Mouse (Mus musculus) cerebral cortex, adult 2 months (tissue): ENCODE data around the gene Gm9970.

Source experiments
- WGBS: fragments of 180-500 bp; shearing (Covaris S2); methylation state at CpG from one replicate; pipeline ENCODE4 v1.1.7; 2018; 5-methylcytosine and 5-hydroxymethylcytosine counted together

Gene Gm9970

DNA sequence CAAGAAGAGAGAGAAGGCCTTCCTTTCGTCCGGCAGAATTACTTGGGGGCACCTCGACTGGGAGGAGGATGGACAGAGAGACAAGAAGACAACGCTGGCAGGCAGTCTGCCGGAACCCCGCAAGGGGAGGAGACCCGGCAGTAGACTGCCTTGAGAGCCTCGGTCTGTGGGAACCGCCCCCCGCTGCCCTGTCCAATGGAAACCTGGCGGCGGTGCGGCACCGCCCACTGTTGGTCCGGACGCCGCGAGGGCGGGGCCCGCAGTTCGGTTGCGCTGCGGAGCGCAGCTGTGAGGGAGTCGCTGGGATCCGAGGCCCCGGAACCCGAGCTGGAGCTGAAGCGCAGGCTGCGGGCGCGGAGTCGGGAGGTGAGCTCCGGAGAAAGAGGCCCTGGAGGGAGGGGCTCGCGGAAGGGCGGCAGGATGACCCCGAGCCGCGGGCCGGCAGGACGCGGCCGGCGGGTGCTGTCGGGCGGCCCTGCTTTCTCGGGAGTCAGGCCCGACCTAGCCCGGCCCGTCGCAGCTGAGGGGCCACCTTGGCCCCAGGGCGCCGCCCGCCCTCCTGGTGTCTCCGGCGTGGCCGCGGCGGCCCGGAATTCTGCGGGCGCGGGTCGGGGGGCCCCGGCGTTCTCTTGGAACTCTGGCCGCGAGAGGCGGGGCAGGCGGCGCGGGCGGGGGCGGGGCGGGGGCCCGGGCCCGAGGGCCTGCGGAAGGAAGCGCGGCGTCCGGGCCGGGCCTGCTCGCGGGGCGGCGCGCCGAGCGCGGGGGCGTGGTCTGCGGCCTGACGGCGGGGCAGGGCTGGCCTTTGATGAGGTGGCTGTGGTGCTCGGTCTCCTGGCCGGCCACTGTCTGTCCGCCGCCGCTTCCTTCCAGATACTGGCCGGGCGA lies at the start of gene Gm9970, which contains the start of gene Nrbp1:
Gm9970 (minus strand) TSS at position 596 of the 885 bp plus-strand sequence.
Nrbp1 (plus strand) TSS at position 228 of the 885 bp plus-strand sequence.
- WGBS: under 1% methylated on average over 95 of the region's 103 CpGs

DNA sequence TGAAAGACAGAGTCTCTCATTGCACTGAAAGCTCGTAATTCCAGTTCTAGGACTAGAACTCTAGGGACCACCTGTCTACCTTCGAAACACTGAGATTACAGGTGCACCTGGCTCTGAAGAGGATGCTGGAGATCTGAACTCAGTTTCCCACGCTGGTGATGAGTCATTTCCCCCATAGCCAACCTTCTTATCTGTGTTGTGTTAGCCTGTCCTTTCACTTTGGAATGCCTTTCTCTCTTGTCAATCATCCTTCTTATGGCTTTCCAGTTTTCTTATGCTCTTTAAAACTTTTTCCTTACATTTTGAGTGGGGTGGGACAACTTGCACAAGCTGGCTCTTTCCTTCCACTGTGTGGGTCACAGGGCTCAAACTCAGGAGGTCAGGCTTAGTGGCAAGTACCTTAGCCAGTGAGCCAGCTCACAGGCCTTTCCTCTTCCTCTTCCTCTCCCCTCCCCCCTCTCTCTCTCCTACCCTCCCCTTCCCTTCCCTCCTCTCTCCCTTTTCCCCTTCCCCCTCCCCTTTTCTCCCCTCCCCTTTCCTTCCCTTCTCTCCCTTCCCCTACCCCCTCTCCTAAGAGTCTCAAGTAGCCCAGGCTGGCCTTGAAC lies 48.7 kb upstream of the Gm9970 start:
- 81% methylated on average over 3 of the region's 3 CpGs for WGBS

DNA sequence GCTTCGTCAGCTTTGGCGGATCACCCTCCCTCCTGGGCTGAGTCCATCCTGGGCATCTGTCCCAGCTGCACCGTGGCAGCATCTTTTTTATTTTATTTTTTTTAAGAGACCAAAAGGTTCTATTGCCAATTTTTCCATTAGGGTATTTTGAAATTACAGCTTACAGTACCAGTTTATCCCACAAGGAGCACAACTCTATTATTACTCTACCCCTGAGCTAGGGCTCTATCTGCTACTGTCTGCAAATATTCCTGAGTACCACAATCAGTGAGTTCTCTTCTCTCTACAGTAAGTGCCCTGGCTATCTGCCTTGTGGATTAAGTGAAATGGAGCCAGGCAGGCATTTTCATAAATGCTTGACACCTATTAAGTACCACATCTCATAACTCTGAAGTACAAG lies 47.6 kb upstream of the Gm9970 start:
- WGBS: 31% methylated on average over 3 of the region's 3 CpGs

- 62% methylated on average over 4 of the region's 4 CpGs for WGBS
These were observed 47.2 kb upstream of the Gm9970 start for GRCm38 (mm10) chr5:31288225-31288624.

GRCm38 (mm10) chr5:31279245-31279988 lies 38.4 kb upstream of the Gm9970 start:
- WGBS: 80% methylated on average over 20 of the region's 20 CpGs

GRCm38 (mm10) chr5:31273018-31273417 lies 32.0 kb upstream of the Gm9970 start:
- 54% methylated on average over 6 of the region's 6 CpGs for WGBS

GRCm38 (mm10) chr5:31267686-31268085 lies 26.7 kb upstream of the Gm9970 start:
- WGBS: 73% methylated on average over 6 of the region's 6 CpGs

DNA sequence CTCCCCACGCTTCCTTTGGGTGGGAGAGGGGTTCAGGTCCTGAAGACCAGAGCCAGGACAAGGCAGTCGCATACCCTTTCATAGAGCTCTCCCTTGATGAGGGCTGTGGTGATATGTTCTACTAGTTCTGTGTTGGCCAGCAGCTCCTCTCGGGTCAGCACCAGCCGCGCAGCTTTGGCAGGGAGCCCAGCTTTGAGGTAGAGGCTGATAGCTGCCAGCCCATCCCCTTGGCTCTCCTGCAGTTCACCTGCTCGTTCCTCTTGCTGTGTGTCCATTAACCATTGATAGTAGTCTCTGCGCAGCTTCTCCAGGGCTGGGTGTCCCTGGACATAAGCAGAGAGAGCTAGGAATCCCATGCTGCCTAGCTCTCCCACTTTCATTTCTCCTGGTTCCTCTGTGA lies 25.1 kb upstream of the Gm9970 start:
- WGBS: 83% methylated on average over 7 of the region's 7 CpGs

DNA sequence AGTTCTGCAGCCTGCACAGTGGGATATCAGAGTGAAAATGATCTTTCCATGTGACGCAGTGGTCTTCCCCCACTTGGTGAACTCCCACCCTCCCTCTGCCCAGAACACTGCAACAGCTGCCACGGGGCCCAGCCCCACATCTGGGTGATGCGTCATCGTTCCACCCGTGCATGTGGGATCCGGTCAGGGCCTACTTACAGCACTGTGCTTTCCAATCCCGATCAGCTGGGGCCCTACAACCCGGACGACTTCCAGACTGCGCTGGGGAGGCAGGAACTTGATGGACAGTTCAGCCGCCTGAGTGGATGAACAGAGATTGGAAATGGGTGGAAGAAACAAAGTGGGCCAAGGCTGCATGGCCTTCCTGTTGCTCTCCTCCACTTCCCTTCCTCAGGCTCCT lies 16.6 kb upstream of the Gm9970 start:
- WGBS: 87% methylated on average over 11 of the region's 11 CpGs

DNA sequence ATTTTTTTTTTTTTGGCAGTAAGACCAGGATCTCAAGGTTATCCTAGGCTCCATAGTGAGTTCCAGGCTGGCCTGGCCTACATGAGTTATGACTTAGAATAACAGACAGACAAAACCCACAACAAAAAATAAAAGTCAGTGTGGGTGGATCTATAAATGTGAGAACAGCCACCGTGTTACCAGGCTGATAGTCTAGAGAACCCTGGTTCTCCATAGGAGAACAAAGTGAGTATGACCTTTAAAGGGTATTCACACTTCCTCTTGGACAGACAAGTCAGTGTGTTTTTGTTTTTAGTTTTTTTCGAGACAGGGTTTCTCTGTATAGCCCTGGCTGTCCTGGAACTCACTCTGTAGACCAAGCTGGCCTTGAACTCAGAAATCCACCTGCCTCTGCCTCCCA lies 14.9 kb upstream of the Gm9970 start:
- 32% methylated on average over 2 of the region's 2 CpGs for WGBS

GRCm38 (mm10) chr5:31255381-31255780 lies 14.3 kb upstream of the Gm9970 start:
- 91% methylated on average over 2 of the region's 2 CpGs for WGBS

- WGBS: 85% methylated on average over 8 of the region's 8 CpGs
These were observed 13.9 kb upstream of the Gm9970 start for GRCm38 (mm10) chr5:31254901-31255300.

GRCm38 (mm10) chr5:31254452-31254851 lies 13.4 kb upstream of the Gm9970 start:
- WGBS: 75% methylated on average over 7 of the region's 7 CpGs

DNA sequence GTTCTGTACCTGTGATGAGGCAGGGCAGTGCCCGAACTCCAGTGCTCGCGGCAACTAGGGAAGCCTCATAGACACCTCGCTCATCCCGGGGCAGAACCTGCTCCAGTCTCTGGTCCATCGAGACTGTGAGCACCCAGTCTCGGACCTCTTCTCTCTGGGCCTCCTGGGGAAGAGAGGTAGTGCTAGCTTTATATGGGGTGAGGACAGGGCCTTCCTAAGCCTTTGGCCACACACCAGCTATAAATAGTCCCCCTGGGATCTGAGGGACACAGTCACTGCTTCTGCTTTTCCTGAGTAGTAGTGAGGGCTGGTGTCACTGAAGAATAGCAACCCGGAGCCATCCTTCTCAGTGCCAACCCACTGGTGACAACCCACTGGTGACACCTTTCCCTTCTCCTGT lies 12.8 kb upstream of the Gm9970 start:
- WGBS: 86% methylated on average over 8 of the region's 8 CpGs

- 85% methylated on average over 16 of the region's 16 CpGs for WGBS
These were observed 11.9 kb upstream of the Gm9970 start for GRCm38 (mm10) chr5:31252795-31253545.

GRCm38 (mm10) chr5:31252151-31252550 lies 11.1 kb upstream of the Gm9970 start:
- WGBS: 67% methylated on average over 10 of the region's 10 CpGs

DNA sequence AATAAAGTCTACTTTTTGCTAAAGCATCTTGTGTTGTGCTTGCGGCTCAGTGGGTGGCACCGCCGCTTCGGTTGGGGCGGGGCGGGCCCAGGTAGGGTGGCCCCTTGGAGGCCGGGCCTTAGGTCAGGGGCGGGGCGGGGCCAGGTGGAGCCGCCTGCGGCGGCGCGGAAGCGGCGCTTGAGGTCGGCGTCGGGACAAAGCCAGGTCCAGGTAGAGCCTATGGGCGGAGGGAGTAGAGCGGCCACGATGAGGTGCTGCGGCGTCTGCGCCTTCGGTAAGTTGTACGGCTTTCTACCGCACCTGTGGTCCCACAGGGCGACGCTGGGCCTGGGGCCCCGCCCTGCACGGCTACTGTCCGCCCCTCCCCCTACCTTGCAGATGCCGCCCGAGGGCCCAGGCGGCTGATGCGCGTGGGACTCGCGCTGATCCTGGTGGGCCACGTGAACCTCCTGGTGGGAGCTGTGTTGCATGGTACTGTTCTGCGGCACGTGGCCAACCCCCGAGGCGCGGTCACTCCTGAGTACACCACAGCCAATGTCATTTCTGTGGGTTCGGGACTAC lies 10.6 kb upstream of the Gm9970 start, which contains the start of gene Krtcap3:
Krtcap3 (plus strand) TSS at position 151 of the 561 bp plus-strand sequence.
- 34% methylated on average over 47 of the region's 47 CpGs for WGBS

DNA sequence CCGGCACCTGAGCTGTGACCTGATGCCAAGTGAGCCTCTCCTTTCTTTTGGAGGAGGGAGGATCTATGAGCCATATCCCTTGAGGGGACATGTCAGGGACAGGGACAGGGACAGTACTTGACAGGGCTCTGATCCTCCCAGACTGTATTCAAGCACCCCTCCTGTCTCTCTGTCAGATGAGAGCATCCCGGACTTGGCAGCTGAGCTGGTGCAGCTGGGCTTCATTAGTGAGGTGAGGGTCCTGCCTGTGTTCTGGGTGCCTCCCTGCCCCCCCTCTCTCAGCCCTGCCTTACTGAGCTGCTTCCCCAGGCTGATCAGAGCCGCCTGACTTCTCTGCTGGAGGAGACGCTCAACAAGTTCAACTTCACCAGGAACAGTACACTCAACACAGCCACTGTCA lies 9.7 kb upstream of the Gm9970 start:
- WGBS: 67% methylated on average over 4 of the region's 4 CpGs

DNA sequence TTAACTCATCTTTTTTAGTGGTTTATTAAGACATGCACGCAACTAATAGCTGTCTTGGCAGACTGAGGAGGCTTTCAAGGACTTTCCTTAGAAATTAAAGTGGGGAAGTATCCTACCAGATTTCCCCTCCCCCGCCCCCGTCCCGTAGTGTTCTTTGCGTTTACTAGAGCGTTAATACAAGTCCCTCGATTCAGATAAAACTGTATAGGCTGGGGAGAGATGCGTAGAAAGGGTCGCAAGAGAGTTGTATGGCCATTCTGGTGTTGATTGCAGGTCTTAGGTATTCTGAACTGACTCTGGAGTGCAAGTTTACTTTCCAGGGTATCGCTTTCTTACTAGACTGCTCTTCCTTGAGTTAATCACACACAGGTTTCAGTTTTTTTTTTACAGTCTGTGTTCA lies 1.2 kb upstream of the Gm9970 start:
- 18% methylated on average over 10 of the region's 10 CpGs for WGBS

GRCm38 (mm10) chr5:31241522-31242034 lies 546 bp upstream of the Gm9970 start:
- under 1% methylated on average over 13 of the region's 13 CpGs for WGBS

GRCm38 (mm10) chr5:31226641-31227040 lies 14.4 kb downstream of the Gm9970 start:
- 81% methylated on average over 1 of the region's 1 CpGs for WGBS
